In genomic region chr11:117121164-117121535, GRCm38 (mm10) we compare ENCODE assay signal across 8 mouse cellular contexts. TPM values are rescaled to one million over a fixed set of nuclear protein-coding genes. Genes with fewer than 3 reads are reported as not detected.
A peak's percentile ranks its signal among the peaks of the same experiment; 100 is the strongest.
DNase-seq lines count a peak whose midpoint lies in the region; ATAC-seq and TF ChIP-seq lines count a peak whose summit lies in the region.

No protein-coding gene starts in this region.

- no peak for TF ChIP-seq POLR2A in thymus, adult 2 months (IDR thresholded peaks at IDR 0.05; ENCODE audit: control insufficient read depth, extremely low read depth, insufficient read depth, low read length, poor library complexity)

- ATAC-seq in hindbrain, postnatal 0 days: peak; percentile 11; the same call in 1 of the 2 replicates
- ATAC-seq in lung, postnatal 0 days: peak; percentile 52

- DNase-seq in adrenal gland, postnatal 14 days: peak; percentile 72
- no peak for DNase-seq in adrenal gland, postnatal 10 days
- DNase-seq in thymus, adult 2 months: peak; percentile 35
- no peak for DNase-seq in thymus, adult 18-20 months
- peak; percentile 49 for DNase-seq in hindbrain, postnatal 0 days (ENCODE audit: low spot score)
- DNase-seq in lung, postnatal 0 days (ENCODE audit: low spot score): peak; percentile 34
- peak; percentile 53 for DNase-seq in thymus, postnatal 0 days (ENCODE audit: low spot score)
- no peak for DNase-seq in adrenal gland, adult 18-20 months (ENCODE audit: low spot score in 2 of 2)

- H3K9ac ChIP-seq in hindbrain, postnatal 0 days (replicated peaks; ENCODE audit: low read length): peak overlapping the region; percentile 35; the same call in 1 of the 2 replicates
- no peak overlapping the region for H3K9ac ChIP-seq in lung, postnatal 0 days (replicated peaks; ENCODE audit: low read depth)

- peaks cover 73% of the 10 kb centered on the region for H3K4me1 ChIP-seq in thymus, adult 2 months (replicated peaks; ENCODE audit: control insufficient read depth, insufficient read depth, low read length)
- peaks cover 46% of the 10 kb centered on the region for H3K4me1 ChIP-seq in hindbrain, postnatal 0 days (ENCODE audit: insufficient read depth, low read length)
- peaks cover 47% of the 10 kb centered on the region for H3K4me1 ChIP-seq in lung, postnatal 0 days (ENCODE audit: insufficient read depth, low read depth, low read length)

- H3K27ac ChIP-seq in thymus, adult 2 months (ENCODE audit: control insufficient read depth, insufficient read depth, low read length): peak overlapping the region; percentile 47; the same call in 1 of the 2 replicates
- peak overlapping the region; percentile 70 for H3K27ac ChIP-seq in hindbrain, postnatal 0 days
- peak overlapping the region; percentile 59 for H3K27ac ChIP-seq in lung, postnatal 0 days (ENCODE audit: low read length)

- no peak overlapping the region for H3K4me3 ChIP-seq in thymus, adult 2 months (ENCODE audit: control insufficient read depth, insufficient read depth, low read length)
- no peak overlapping the region for H3K4me3 ChIP-seq in hindbrain, postnatal 0 days (ENCODE audit: low read length)
- no peak overlapping the region for H3K4me3 ChIP-seq in lung, postnatal 0 days (ENCODE audit: low read depth, low read length)

- H3K9me3 ChIP-seq in hindbrain, postnatal 0 days (ENCODE audit: low read length): no peaks in the 10 kb centered on the region
- H3K9me3 ChIP-seq in lung, postnatal 0 days (ENCODE audit: low read length): no peaks in the 10 kb centered on the region

- no peak for TF ChIP-seq EP300 in lung, postnatal 0 days (IDR thresholded peaks at IDR 0.05)

- H3K4me2 ChIP-seq in hindbrain, postnatal 0 days (ENCODE audit: low read depth, low read length): peak overlapping the region; percentile 16; the same call in 1 of the 2 replicates
- H3K4me2 ChIP-seq in lung, postnatal 0 days (replicated peaks; ENCODE audit: low read depth, low read length): 0 out of 2 replicates have a peak overlapping the region, but pooled peaks have one; percentile 8

- no peaks in the 10 kb centered on the region for H3K36me3 ChIP-seq in thymus, adult 2 months (ENCODE audit: control insufficient read depth, insufficient read depth, low read length)
- H3K36me3 ChIP-seq in hindbrain, postnatal 0 days (ENCODE audit: insufficient read depth, low read length): peaks cover 5% of the 10 kb centered on the region; the same call in 1 of the 2 replicates
- peaks cover 18% of the 10 kb centered on the region; the same call in 1 of the 2 replicates for H3K36me3 ChIP-seq in lung, postnatal 0 days (ENCODE audit: insufficient read depth, low read length)

- TF ChIP-seq CTCF in thymus, adult 2 months (IDR thresholded peaks at IDR 0.05; ENCODE audit: borderline replicate concordance, control insufficient read depth, extremely low read depth, insufficient read depth, low read length, poor library complexity): no peak
- no peak for TF ChIP-seq CTCF in hindbrain, postnatal 0 days (IDR thresholded peaks at IDR 0.05; ENCODE audit: low read depth)
- peak; percentile 32 for TF ChIP-seq CTCF in lung, postnatal 0 days (IDR thresholded peaks at IDR 0.05)

- 48% methylated on average over 11 of the region's 11 CpGs for WGBS in thymus, adult 2 months
- WGBS in hindbrain, postnatal 0 days: 32% methylated on average over 11 of the region's 11 CpGs
- WGBS in lung, postnatal 0 days: 34% methylated on average over 11 of the region's 11 CpGs

- no peaks in the 10 kb centered on the region for H3K27me3 ChIP-seq in thymus, adult 2 months (ENCODE audit: control insufficient read depth, insufficient read depth, low read length)
- H3K27me3 ChIP-seq in hindbrain, postnatal 0 days (ENCODE audit: insufficient read depth, low read length): no peaks in the 10 kb centered on the region
- H3K27me3 ChIP-seq in lung, postnatal 0 days (replicated peaks; ENCODE audit: insufficient read depth, low read length): no peaks in the 10 kb centered on the region

RNA-seq across cellular contexts. Expression of gene Sec14l1, which starts 6.2 kb away (rescaled TPM):
- total RNA-seq in adrenal gland, postnatal 14 days (2021): 119 TPM in 2 replicates
- 100 to 1,000 TPM; 101 to 113 TPM for total RNA-seq in adrenal gland, postnatal 10 days (2021)
- 75.6 and 84.8 TPM in 2 replicates for polyA plus RNA-seq in thymus, adult 2 months (2012; rRNA removed)
- total RNA-seq in hindbrain, postnatal 0 days (2014; rRNA removed): 69.1 and 74.1 TPM in 2 replicates
- 47.0 and 47.3 TPM in 2 replicates for polyA plus RNA-seq in hindbrain, postnatal 0 days (2015; fragmentation: Nextera tagmentation; extraction: Ambion mirVana)
- polyA plus RNA-seq in lung, postnatal 0 days (2015; fragmentation: Nextera tagmentation; extraction: Ambion mirVana): 62.2 and 62.4 TPM in 2 replicates
- polyA plus RNA-seq in thymus, postnatal 0 days (2015; fragmentation: Nextera tagmentation; extraction: Ambion mirVana): 35.9 and 37.7 TPM in 2 replicates
- total RNA-seq in adrenal gland, adult 18-20 months (2021): 100 to 1,000 TPM; 106 to 159 TPM

Comparison
In these comparisons a context has a peak if more than half of its experiments do, and no peak if none do; other contexts are left out.
1. DNase-seq: peak in adrenal gland, postnatal 14 days (single experiment), thymus, adult 2 months (single experiment), hindbrain, postnatal 0 days (single experiment), lung, postnatal 0 days (single experiment) and thymus, postnatal 0 days (single experiment); none in adrenal gland, postnatal 10 days (single experiment), thymus, adult 18-20 months (0 of 2) and adrenal gland, adult 18-20 months (0 of 2).
2. Peak in every context shown above with its lines, with median percentiles within 50 percentile points of each other: H3K27ac ChIP-seq.